Comparison of ENCODE assay signal across 15 mouse cellular contexts in genomic region chr4:22667733-22668381, GRCm38 (mm10).
DNase-seq lines count a peak whose midpoint lies in the region; ATAC-seq and TF ChIP-seq lines count a peak whose summit lies in the region.
"Had no signal": no experiment of that assay in that cellular context is flagged by ENCODE, and none has a peak within 500 bp of the region (broad histone marks: within the 10 kb centered on the region; RNA-seq: fewer than 3 reads in every experiment).

No protein-coding gene starts in this region.

- no peaks in the 10 kb centered on the region for H3K9me3 ChIP-seq in ES-E14 (ENCODE audit: control insufficient read depth, insufficient read depth, low read depth, low read length)
- no peaks in the 10 kb centered on the region for H3K9me3 ChIP-seq in embryonic facial prominence, embryonic 14.5 days (ENCODE audit: control insufficient read depth, low read length)
- H3K9me3 ChIP-seq in hindbrain, embryonic 14.5 days (ENCODE audit: control insufficient read depth, low read length): no peaks in the 10 kb centered on the region
- H3K9me3 ChIP-seq: heart, embryonic 15.5 days; limb, embryonic 12.5 days had no signal

- no peak overlapping the region for H3K9ac ChIP-seq in ES-E14 (ENCODE audit: insufficient read depth, low read depth, low read length, poor library complexity, severe bottlenecking)
- H3K9ac ChIP-seq in embryonic facial prominence, embryonic 14.5 days (ENCODE audit: low read depth, low read length): no peak overlapping the region
- no peak overlapping the region for H3K9ac ChIP-seq in hindbrain, embryonic 14.5 days
- H3K9ac ChIP-seq: heart, embryonic 15.5 days; limb, embryonic 12.5 days; lung, embryonic 14.5 days had no signal

- H3K36me3 ChIP-seq in ES-E14 (ENCODE audit: control insufficient read depth, insufficient read depth, low read length, poor library complexity, severe bottlenecking): no peaks in the 10 kb centered on the region
- H3K36me3 ChIP-seq in embryonic facial prominence, embryonic 14.5 days (ENCODE audit: control insufficient read depth, insufficient read depth, low read length): no peaks in the 10 kb centered on the region
- no peaks in the 10 kb centered on the region for H3K36me3 ChIP-seq in hindbrain, embryonic 14.5 days (replicated peaks; ENCODE audit: control insufficient read depth, insufficient read depth)
- H3K36me3 ChIP-seq: heart, embryonic 15.5 days; limb, embryonic 12.5 days had no signal

- no peak overlapping the region for H3K4me2 ChIP-seq in embryonic facial prominence, embryonic 14.5 days (ENCODE audit: low read depth, low read length)
- H3K4me2 ChIP-seq in hindbrain, embryonic 14.5 days (replicated peaks): peak overlapping the region; percentile 20
- H3K4me2 ChIP-seq: heart, embryonic 15.5 days; limb, embryonic 12.5 days; lung, embryonic 14.5 days had no signal

- ATAC-seq in embryonic facial prominence, embryonic 14.5 days (ENCODE audit: low read depth): no peak
- peak; percentile 48; the same call in 1 of the 2 replicates for ATAC-seq in hindbrain, embryonic 14.5 days (ENCODE audit: low FRiP score)

- DNase-seq in ES-E14 (ENCODE audit: low read depth, low spot score): peak; percentile 38
- DNase-seq in embryonic facial prominence, embryonic 14.5 days (ENCODE audit: low spot score): peak; percentile 2
- peak; percentile 25 for DNase-seq in hindbrain, embryonic 14.5 days (ENCODE audit: low spot score)
- peak; percentile 36 for DNase-seq in neural tube, embryonic 10.5 days (ENCODE audit: extremely low spot score, low spot score)
- DNase-seq in cerebellum, postnatal 4 days (ENCODE audit: low spot score in 2 of 2): no peak
- no peak for DNase-seq in right cerebral cortex, adult 2 months (ENCODE audit: low spot score in 2 of 2)
- DNase-seq in layer of hippocampus, adult 9-11 months: no peak
- DNase-seq in gastrocnemius, postnatal 25 days: no peak
- DNase-seq: adrenal gland, postnatal 36 days; cerebellum, adult 18-20 months; gastrocnemius, postnatal 10 days; kidney, adult 18-20 months; lung, embryonic 14.5 days had no signal

- no peaks in the 10 kb centered on the region for H3K27me3 ChIP-seq in embryonic facial prominence, embryonic 14.5 days (replicated peaks; ENCODE audit: control insufficient read depth, insufficient read depth, low read length)
- no peaks in the 10 kb centered on the region for H3K27me3 ChIP-seq in hindbrain, embryonic 14.5 days (ENCODE audit: control insufficient read depth, insufficient read depth, low read length)
- H3K27me3 ChIP-seq: heart, embryonic 15.5 days; limb, embryonic 12.5 days had no signal

- no peak overlapping the region for H3K27ac ChIP-seq in ES-E14 (ENCODE audit: insufficient read depth, low read depth, low read length, poor library complexity, severe bottlenecking)
- H3K27ac ChIP-seq in embryonic facial prominence, embryonic 14.5 days (replicated peaks; ENCODE audit: low read depth, low read length): no peak overlapping the region
- no peak overlapping the region for H3K27ac ChIP-seq in hindbrain, embryonic 14.5 days
- H3K27ac ChIP-seq: heart, embryonic 15.5 days; limb, embryonic 12.5 days had no signal

- in situ Hi-C loops in ES-E14 (cut with MboI; ENCODE audit: low sequenced_read_pairs in 2 of 2, unreplicated experiment in 2 of 2): no loop called here

- peaks cover 0 to 2% of the 10 kb centered on the region in 2 experiments; a peak in 1 of 4 replicates for H3K4me1 ChIP-seq in ES-E14 (ENCODE audit: control insufficient read depth in 2 of 2, insufficient read depth in 2 of 2, low read length in 2 of 2, poor library complexity in 1 of 2)
- H3K4me1 ChIP-seq in embryonic facial prominence, embryonic 14.5 days (ENCODE audit: control insufficient read depth, insufficient read depth, low read length): no peaks in the 10 kb centered on the region
- 0 out of 2 replicates have a peak, but pooled peaks cover 4% of the 10 kb centered on the region for H3K4me1 ChIP-seq in hindbrain, embryonic 14.5 days (replicated peaks; ENCODE audit: control insufficient read depth, insufficient read depth, low read length)
- H3K4me1 ChIP-seq: heart, embryonic 15.5 days; limb, embryonic 12.5 days had no signal

- WGBS in embryonic facial prominence, embryonic 14.5 days: 4% methylated on average over 7 of the region's 7 CpGs
- 6% methylated on average over 7 of the region's 7 CpGs for WGBS in hindbrain, embryonic 14.5 days

- H3K4me3 ChIP-seq in ES-E14 (ENCODE audit: insufficient read depth in 1 of 2, low read depth in 1 of 2, low read length in 2 of 2, poor library complexity in 1 of 2, severe bottlenecking in 1 of 2): no peak overlapping the region
- H3K4me3 ChIP-seq in embryonic facial prominence, embryonic 14.5 days (ENCODE audit: low read depth, low read length): no peak overlapping the region
- H3K4me3 ChIP-seq in hindbrain, embryonic 14.5 days (replicated peaks; ENCODE audit: low read length): no peak overlapping the region
- H3K4me3 ChIP-seq: heart, embryonic 15.5 days; limb, embryonic 12.5 days had no signal

TF ChIP-seq in ES-E14, 5 proteins besides CTCF, POLR2A, EP300 and RAD21:
- TF ChIP-seq ZNF384 (IDR thresholded peaks at IDR 0.05; ENCODE audit: low read depth, low read length): no peak
- no peak for TF ChIP-seq CHD2 (IDR thresholded peaks at IDR 0.05; ENCODE audit: low read depth, low read length)
- TF ChIP-seq ZC3H11A (IDR thresholded peaks at IDR 0.05; ENCODE audit: borderline replicate concordance, low read depth, low read length): no peak
- TF ChIP-seq MAFK (IDR thresholded peaks at IDR 0.05; ENCODE audit: insufficient read depth, low read depth, low read length): no peak
- TF ChIP-seq HCFC1 (IDR thresholded peaks at IDR 0.05; ENCODE audit: borderline replicate concordance, insufficient read depth, low read length): no peak

Comparison
In these comparisons a context has a peak if more than half of its experiments do, and no peak if none do; other contexts are left out.
1. DNase-seq: peak in ES-E14 (single experiment), embryonic facial prominence, embryonic 14.5 days (single experiment), hindbrain, embryonic 14.5 days (single experiment) and neural tube, embryonic 10.5 days (single experiment); none in cerebellum, postnatal 4 days (0 of 2), right cerebral cortex, adult 2 months (0 of 2), layer of hippocampus, adult 9-11 months (single experiment) and gastrocnemius, postnatal 25 days (single experiment).